Mouse (Mus musculus) E14TG2a.4 (cell line): ENCODE results near the gene Peli2.

Experiments used
- CTCF ChIP-seq: conservative IDR thresholded peaks from 2 replicates; pipeline ENCODE4 v1.5.1; 2014; ENCODE audit warnings: low read length
- NANOG ChIP-seq: IDR thresholded peaks from 2 replicates; pipeline ENCODE4 v1.6.1; 2014; ENCODE audit warnings: borderline replicate concordance, low read length, mixed read lengths
- POU5F1 ChIP-seq: IDR thresholded peaks from 2 replicates; pipeline ENCODE4 v1.6.1; 2014; ENCODE audit warnings: low read length, borderline replicate concordance

DNA sequence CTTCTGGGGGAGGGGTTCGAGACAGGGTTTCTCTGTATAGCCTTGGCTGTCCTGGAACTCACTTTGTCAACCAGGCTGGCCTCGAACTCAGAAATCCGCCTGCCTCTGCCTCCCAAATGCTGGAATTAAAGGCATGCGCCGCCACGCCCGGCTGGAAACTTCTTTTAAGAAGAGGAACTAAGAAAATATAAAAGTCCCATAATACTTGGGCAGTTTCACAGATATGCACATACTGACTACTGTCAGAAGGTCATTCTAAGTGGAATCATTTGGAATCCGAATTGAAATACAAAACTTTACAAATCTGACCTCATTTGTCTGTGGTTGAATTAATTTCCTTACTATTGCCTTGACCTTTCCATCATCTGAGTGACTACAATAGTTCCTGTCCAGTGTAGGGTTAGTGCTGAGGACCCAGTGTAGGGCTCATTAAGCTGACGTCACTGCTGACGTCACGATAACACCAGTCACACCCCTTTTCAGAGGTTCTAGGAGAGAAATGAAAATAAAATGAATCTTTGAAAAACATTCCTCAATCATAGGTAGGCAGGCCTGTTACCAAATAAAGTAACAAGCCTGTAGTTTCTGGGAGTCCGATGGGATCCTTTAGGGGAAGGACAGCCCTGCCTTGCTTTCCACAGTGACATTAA lies 209.2 kb downstream of the Peli2 start:
- no peak for TF ChIP-seq CTCF
- TF ChIP-seq POU5F1 = no peak
- TF ChIP-seq NANOG = no peak
